Mouse (Mus musculus) skeletal muscle tissue, postnatal 0 days (tissue): Measurements from ENCODE around the gene Ddx58. TPM values are rescaled to one million over a fixed set of nuclear protein-coding genes. Genes with fewer than 3 reads are reported as not detected.

Experiments
- polyA plus RNA-seq: library from polyadenylated mRNA; unstranded; fragments of >200 nt; fragmentation: Nextera tagmentation; extraction: Ambion mirVana; gene quantifications from 2 replicates; pipeline ENCODE4 v1.2.1, GENCODE M21; 2015

Gene Ddx58
- polyA plus RNA-seq = 6.8 and 7.2 TPM in 2 replicates

GRCm38 (mm10) chr4:40239409-40240271 lies at the start of gene Ddx58:
Gene Ddx58, minus strand, starts transcription at chr4:40239828.

GRCm38 (mm10) chr4:40279276-40279900 lies 39.8 kb upstream of the Ddx58 start, which contains the start of gene Ndufb6:
Gene Ndufb6, minus strand, starts transcription at chr4:40279421.

GRCm38 (mm10) chr4:40269430-40270032 lies 29.9 kb upstream of the Ddx58 start, which contains the start of the genes Smim27 and Topors:
Gene Smim27, plus strand, starts transcription at chr4:40269579.
Gene Topors, minus strand, starts transcription at chr4:40269850.

Other genes with a start within 250 kb of the Ddx58 start
- gene Aco1, start 96.7 kb downstream of the Ddx58 start, polyA plus RNA-seq = 23.9 and 38.6 TPM in 2 replicates
- gene Smim27, start 29.8 kb upstream of the Ddx58 start, polyA plus RNA-seq = 51.2 and 53.1 TPM in 2 replicates
- gene Topors, start 30.0 kb upstream of the Ddx58 start, polyA plus RNA-seq = 17.2 and 17.4 TPM in 2 replicates
- gene Ndufb6, start 39.6 kb upstream of the Ddx58 start, polyA plus RNA-seq = 521 and 528 TPM in 2 replicates
- 0.15 and 0.18 TPM in 2 replicates for gene Tmem215, start 232.4 kb upstream of the Ddx58 start, polyA plus RNA-seq